Mouse (Mus musculus): Measurements from ENCODE around the gene Nr2e1.

Gene Nr2e1

GRCm38 (mm10) chr10:42546507-42546906, 36.9 kb downstream of the Nr2e1 start:
- DNase-seq (ENCODE audit: low read depth in 2 of 2, low spot score in 2 of 2) = no peak

- no peak for DNase-seq (ENCODE audit: low read depth in 2 of 2, low spot score in 2 of 2)
Measured at GRCm38 (mm10) chr10:42545707-42546503, 37.5 kb downstream of the Nr2e1 start.

- no peak for DNase-seq (ENCODE audit: low read depth in 2 of 2, low spot score in 2 of 2)
Measured at GRCm38 (mm10) chr10:42537571-42538316, 45.7 kb downstream of the Nr2e1 start.

- DNase-seq (ENCODE audit: low read depth in 2 of 2, low spot score in 2 of 2) = no peak
Measured at GRCm38 (mm10) chr10:42533836-42534453, 49.5 kb downstream of the Nr2e1 start.

GRCm38 (mm10) chr10:42525682-42526081, 57.8 kb downstream of the Nr2e1 start:
- no peak for DNase-seq (ENCODE audit: low read depth in 2 of 2, low spot score in 2 of 2)

- DNase-seq (ENCODE audit: low read depth in 2 of 2, low spot score in 2 of 2) = no peak
Measured at GRCm38 (mm10) chr10:42523556-42524162, 59.8 kb downstream of the Nr2e1 start.

GRCm38 (mm10) chr10:42522912-42523311, 60.5 kb downstream of the Nr2e1 start:
- DNase-seq (ENCODE audit: low read depth in 2 of 2, low spot score in 2 of 2) = no peak

GRCm38 (mm10) chr10:42521315-42521981, 62.0 kb downstream of the Nr2e1 start:
- DNase-seq (ENCODE audit: low read depth in 2 of 2, low spot score in 2 of 2) = no peak

- no peak for DNase-seq (ENCODE audit: low read depth in 2 of 2, low spot score in 2 of 2)
Measured at GRCm38 (mm10) chr10:42518363-42518762, 65.1 kb downstream of the Nr2e1 start.

GRCm38 (mm10) chr10:42514125-42514524, 69.3 kb downstream of the Nr2e1 start:
- DNase-seq (ENCODE audit: low read depth in 2 of 2, low spot score in 2 of 2) = no peak
